Mouse (Mus musculus) midbrain, postnatal 0 days (tissue): ENCODE measurements around the gene Rin1. TPM values are rescaled to one million over a fixed set of nuclear protein-coding genes. Genes with fewer than 3 reads are reported as not detected.
"Not testable (repeated sequence)": the region's sequence is repeated elsewhere in the genome, so short reads cannot be mapped to it uniquely, and the experiment has no call there.

ENCODE experiments used
- ATAC-seq: fragments of 200-750 bp; cut with Nextera tagmentation; 2 replicates; pipeline ENCODE4 v1.8.0; 2017; ENCODE audit warnings: moderate number of reproducible peaks, mild to moderate bottlenecking, moderate TSS enrichment, moderate library complexity; ENCODE audit not compliant: low FRiP score
- DNase-seq: peaks from one replicate; pipeline ENCODE4 v3.0.0-alpha.2; 2015; ENCODE audit warnings: low spot score
- H3K27ac ChIP-seq: fragments of 300-500 bp; sonication (generic); 2 replicates; pipeline ENCODE4 v1.5.1; 2014; ENCODE audit warnings: low read depth, mild to moderate bottlenecking, low read length, mixed read lengths
- H3K27me3 ChIP-seq: fragments of 300-500 bp; sonication (generic); 2 replicates; pipeline ENCODE4 v1.6.1; 2014; ENCODE audit warnings: low read length, control low read depth, mixed read lengths; ENCODE audit not compliant: insufficient read depth
- H3K36me3 ChIP-seq: fragments of 300-500 bp; sonication (generic); 2 replicates; pipeline ENCODE4 v1.6.1; 2014; ENCODE audit warnings: low read length, control low read depth, mixed read lengths; ENCODE audit not compliant: insufficient read depth
- H3K4me1 ChIP-seq: fragments of 300-500 bp; sonication (generic); 2 replicates; pipeline ENCODE4 v1.6.1; 2014; ENCODE audit warnings: mild to moderate bottlenecking, control low read depth, antibody characterized with exemption, low read length, mixed read lengths; ENCODE audit not compliant: insufficient read depth
- H3K4me2 ChIP-seq: fragments of 300-500 bp; sonication (generic); 2 replicates; pipeline ENCODE4 v1.6.1; 2014; ENCODE audit warnings: low read depth, mild to moderate bottlenecking, low read length, mixed read lengths; ENCODE audit not compliant: poor library complexity, severe bottlenecking
- H3K4me3 ChIP-seq: fragments of 300-500 bp; sonication (generic); 2 replicates; pipeline ENCODE4 v1.5.1; 2014; ENCODE audit warnings: low read depth, mild to moderate bottlenecking, low read length, moderate library complexity
- H3K9ac ChIP-seq: fragments of 300-500 bp; sonication (generic); replicated peaks from 2 replicates; pipeline ENCODE4 v1.6.1; 2014; ENCODE audit warnings: mild to moderate bottlenecking, low read length, moderate library complexity, mixed read lengths; ENCODE audit not compliant: poor library complexity, severe bottlenecking
- H3K9me3 ChIP-seq: fragments of 300-500 bp; sonication (generic); 2 replicates; pipeline ENCODE4 v1.6.1; 2016; ENCODE audit warnings: low read length, control low read depth
- CTCF ChIP-seq: IDR thresholded peaks from 2 replicates; pipeline ENCODE4 v1.5.1; 2016; ENCODE audit warnings: antibody characterized with exemption, mild to moderate bottlenecking
- WGBS: fragments of 180-500 bp; shearing (Covaris S2); extraction: QIAGEN DNeasy Blood & Tissue Kit; methylation state at CpG from one replicate; pipeline ENCODE4 v1.1.7; 2014; 5-methylcytosine and 5-hydroxymethylcytosine counted together
- polyA plus RNA-seq: library from polyadenylated mRNA; unstranded; fragments of >200 nt; fragmentation: Nextera tagmentation; extraction: Ambion mirVana; gene quantifications from 2 replicates; pipeline ENCODE4 v1.2.1, GENCODE M21; 2015
- total RNA-seq: library from RNA; depleted of rRNA; stranded (reverse); fragments of >200 nt; gene quantifications from 2 replicates; pipeline ENCODE4 v1.2.3, GENCODE M21; 2014

The Rin1 gene
- total and polyA plus RNA-seq, 2 experiments from 2014 or later = 0.96 to 4.3 TPM

GRCm38 (mm10) chr19:5082596-5082995 is 32.3 kb downstream of the Rin1 start:
- H3K27ac ChIP-seq = no peak overlapping the region
- no peak for DNase-seq
- no peak overlapping the region for H3K4me3 ChIP-seq
- peaks cover 3% of the 10 kb centered on the region; the same call in 1 of the 2 replicates for H3K4me1 ChIP-seq
- no peak overlapping the region for H3K9ac ChIP-seq
- H3K9me3 ChIP-seq = no peaks in the 10 kb centered on the region
- peaks cover 25% of the 10 kb centered on the region for H3K27me3 ChIP-seq
- WGBS = 71% methylated on average over 24 of the region's 24 CpGs
- ATAC-seq = no peak
- H3K4me2 ChIP-seq = no peak overlapping the region
- H3K36me3 ChIP-seq = peaks cover 25% of the 10 kb centered on the region
- no peak for TF ChIP-seq CTCF

- DNase-seq (no peak), ATAC-seq (no peak)
- Histone ChIP-seq H3K36me3 (peaks cover 25% of the 10 kb centered on the region), H3K4me1 (peaks cover 7% of the 10 kb centered on the region; the same call in 1 of the 2 replicates), H3K27ac (peak overlapping the region; percentile 48; the same call in 1 of the 2 replicates), H3K9ac (peak overlapping the region; percentile 91), H3K4me2 (peak overlapping the region; percentile 72), H3K27me3 (peaks cover 25% of the 10 kb centered on the region), H3K4me3 (peak overlapping the region; percentile 77), H3K9me3 (no peaks in the 10 kb centered on the region)
- 57% methylated on average over 3 of the region's 3 CpGs for WGBS
- no peak for TF ChIP-seq CTCF
Observed at GRCm38 (mm10) chr19:5083961-5084833, 33.9 kb downstream of the Rin1 start.

- 1% methylated on average over 15 of the region's 15 CpGs for whole genome bisulfite sequencing
- H3K4me3 ChIP-seq = peak overlapping the region; percentile 77
- H3K4me1 ChIP-seq = peaks cover 10% of the 10 kb centered on the region
- H3K9ac ChIP-seq = peak overlapping the region; percentile 91
- DNase-seq (no peak), ATAC-seq (no peak)
- TF ChIP-seq CTCF = no peak
- H3K36me3 ChIP-seq = peaks cover 25% of the 10 kb centered on the region
- H3K9me3 ChIP-seq = no peaks in the 10 kb centered on the region
- peak overlapping the region; percentile 72 for H3K4me2 ChIP-seq
- peak overlapping the region; percentile 48; the same call in 1 of the 2 replicates for H3K27ac ChIP-seq
- H3K27me3 ChIP-seq = peaks cover 25% of the 10 kb centered on the region
Observed at GRCm38 (mm10) chr19:5084834-5085144, 34.5 kb downstream of the Rin1 start.

GRCm38 (mm10) chr19:5085145-5085863 is 35.0 kb downstream of the Rin1 start, which contains the start of gene Tmem151a:
Tmem151a (minus strand) TSS chr19:5085531.
- Histone ChIP-seq H3K9ac (peak within 1 kb of the TSS; percentile 91), H3K36me3 (peaks cover 21% of the 10 kb centered on the region), H3K27me3 (peaks cover 25% of the 10 kb centered on the region), H3K4me3 (peak within 1 kb of the TSS; percentile 77), H3K4me2 (peak within 1 kb of the TSS; percentile 72), H3K27ac (peak within 1 kb of the TSS; percentile 48; the same call in 1 of the 2 replicates), H3K4me1 (peaks cover 10% of the 10 kb centered on the region), H3K9me3 (no peaks in the 10 kb centered on the region)
- DNase-seq (no peak), ATAC-seq (no peak)
- TF ChIP-seq CTCF = no peak
- WGBS = 1% methylated on average over 52 of the region's 69 CpGs

- not testable (repeated sequence) for DNase-seq, H3K4me2 ChIP-seq, H3K9ac ChIP-seq, ATAC-seq, H3K4me3 ChIP-seq, H3K9me3 ChIP-seq, H3K27ac ChIP-seq
- TF ChIP-seq CTCF = peak; percentile 67
- Histone ChIP-seq H3K4me1 (peaks cover 10% of the 10 kb centered on the region), H3K36me3 (peaks cover 20% of the 10 kb centered on the region), H3K27me3 (peaks cover 16% of the 10 kb centered on the region)
- WGBS = 58% methylated on average over 4 of the region's 4 CpGs
Observed at GRCm38 (mm10) chr19:5086533-5086932, 36.3 kb downstream of the Rin1 start.
